Mouse (Mus musculus): ENCODE measurements around the gene Vmn1r195. TPM values are rescaled to one million over a fixed set of nuclear protein-coding genes. Genes with fewer than 3 reads are reported as not detected.
"Not testable (repeated sequence)": the region's sequence is repeated elsewhere in the genome, so short reads cannot be mapped to it uniquely, and the experiment has no call there.

Gene Vmn1r195
- total RNA-seq (2021): not detected

GRCm38 (mm10) chr13:22270222-22270621 is at the start of gene Vmn1r195:
TSS of gene Vmn1r195 (plus strand) at chr13:22270522.
- intact Hi-C loops (cut with DNase I); DNase-seq (ENCODE audit: low spot score in 2 of 2): not testable (repeated sequence)

- DNase-seq (ENCODE audit: low spot score in 2 of 2): not testable (repeated sequence)
Observed at GRCm38 (mm10) chr13:22223060-22223459, 47.3 kb upstream of the Vmn1r195 start, which contains the start of gene Vmn1r193. TSS of gene Vmn1r193 (minus strand) at chr13:22223160.

DNA sequence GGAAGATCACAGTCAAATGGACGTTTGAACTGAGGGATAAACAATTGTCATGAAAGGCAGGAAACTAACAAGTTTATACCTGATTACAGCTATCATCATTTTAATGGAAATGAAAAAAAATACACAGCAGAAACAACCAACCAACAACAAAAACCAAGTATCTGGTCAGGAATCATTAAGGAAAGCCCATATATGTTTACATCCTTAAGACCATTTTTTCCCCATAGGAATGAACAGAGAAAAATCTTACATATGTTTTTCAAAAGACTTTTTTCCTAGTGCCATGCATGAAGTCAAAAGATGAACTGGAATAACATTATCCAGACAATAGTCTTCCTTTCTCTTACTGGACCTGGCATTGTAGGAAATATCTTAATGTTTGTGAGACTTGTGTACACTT is 26.4 kb upstream of the Vmn1r195 start, which contains the start of gene Vmn1r194:
Gene Vmn1r194, plus strand, starts transcription at position 301 of the 400 bp plus-strand sequence.
- DNase-seq (ENCODE audit: low spot score in 2 of 2): no peak
- intact Hi-C loops (cut with DNase I): no loop called here

More at GRCm38 (mm10) chr13:22223060-22223459, 47.3 kb upstream of the Vmn1r195 start, which contains the start of gene Vmn1r193:
- intact Hi-C loops (cut with DNase I): not testable (repeated sequence)

GRCm38 (mm10) chr13:22271721-22272120 is 1.4 kb downstream of the Vmn1r195 start:
- DNase-seq (ENCODE audit: low spot score in 2 of 2): no peak
- intact Hi-C loops (cut with DNase I): no loop called here

DNA sequence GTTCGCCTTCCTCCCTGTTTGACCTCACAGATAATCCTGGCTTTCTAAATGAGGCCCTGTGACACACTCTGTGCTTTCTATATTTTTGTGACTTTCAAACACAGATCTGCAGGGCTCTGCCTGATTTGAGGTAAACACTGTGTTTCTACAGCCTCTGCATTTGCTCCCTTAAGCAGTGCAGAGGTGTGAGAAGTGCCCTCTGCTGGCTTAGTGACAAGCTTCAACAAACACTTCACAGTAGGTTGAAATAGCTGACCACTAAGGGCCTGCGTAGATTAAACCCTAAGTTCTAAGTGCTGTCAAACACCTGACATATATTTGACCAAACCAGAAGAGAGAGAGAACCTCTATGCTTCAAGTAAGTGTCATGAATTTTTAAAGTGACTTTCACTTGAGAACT is 14.3 kb downstream of the Vmn1r195 start:
- intact Hi-C loops (cut with DNase I): no loop called here
- no peak for DNase-seq (ENCODE audit: low spot score in 2 of 2)

DNA sequence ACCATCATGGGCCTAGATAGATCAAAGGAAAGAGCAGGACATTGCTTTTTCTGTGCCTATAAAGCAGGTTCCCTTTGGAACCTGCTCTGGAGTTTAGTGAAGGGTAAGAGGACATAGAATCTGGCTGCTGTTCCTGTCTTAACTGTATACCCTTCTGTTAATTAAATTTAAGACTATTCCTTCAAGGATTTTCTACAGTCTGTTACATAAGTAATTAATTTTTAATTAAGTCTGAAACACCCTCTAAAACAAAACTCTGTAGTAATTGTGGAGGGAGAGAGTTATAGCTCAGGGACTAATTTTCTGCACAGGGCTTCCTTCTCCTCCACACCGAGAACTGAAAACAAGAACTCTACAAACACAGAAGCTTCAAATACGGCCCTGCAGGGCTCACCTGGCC is 19.3 kb downstream of the Vmn1r195 start, which contains the start of gene Vmn1r196:
Gene Vmn1r196, plus strand, starts transcription at position 301 of the 400 bp plus-strand sequence.
- no peak for DNase-seq (ENCODE audit: low spot score in 2 of 2)
- intact Hi-C loops (cut with DNase I): no loop called here

GRCm38 (mm10) chr13:22308075-22308474 is 37.8 kb downstream of the Vmn1r195 start:
- intact Hi-C loops (cut with DNase I); DNase-seq (ENCODE audit: low spot score in 2 of 2): not testable (repeated sequence)

DNA sequence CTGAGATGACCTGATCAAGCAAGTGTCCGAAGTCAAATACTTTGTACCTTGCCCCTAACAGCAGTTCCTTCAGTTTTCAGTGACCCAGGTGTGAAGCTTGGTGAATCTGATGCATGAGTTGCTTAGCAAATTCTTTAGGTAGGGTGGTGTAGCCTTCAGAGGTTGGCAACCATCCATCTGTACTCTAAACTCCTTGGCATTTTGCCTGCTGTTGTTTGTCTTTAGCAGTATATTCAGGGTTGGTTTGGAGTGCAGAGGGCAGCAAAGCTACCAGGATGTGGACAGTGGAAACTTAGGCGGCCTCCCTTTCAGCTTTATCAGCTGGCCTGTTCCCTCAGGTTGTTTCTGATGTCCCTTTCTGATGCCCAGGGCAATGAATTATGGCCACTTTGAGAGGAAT is 45.0 kb downstream of the Vmn1r195 start:
- intact Hi-C loops (cut with DNase I): no loop called here
- no peak for DNase-seq (ENCODE audit: low spot score in 2 of 2)

- DNase-seq (ENCODE audit: low spot score in 2 of 2): no peak
- intact Hi-C loops (cut with DNase I): no loop called here
Observed at GRCm38 (mm10) chr13:22317366-22317765, 47.0 kb downstream of the Vmn1r195 start.

DNA sequence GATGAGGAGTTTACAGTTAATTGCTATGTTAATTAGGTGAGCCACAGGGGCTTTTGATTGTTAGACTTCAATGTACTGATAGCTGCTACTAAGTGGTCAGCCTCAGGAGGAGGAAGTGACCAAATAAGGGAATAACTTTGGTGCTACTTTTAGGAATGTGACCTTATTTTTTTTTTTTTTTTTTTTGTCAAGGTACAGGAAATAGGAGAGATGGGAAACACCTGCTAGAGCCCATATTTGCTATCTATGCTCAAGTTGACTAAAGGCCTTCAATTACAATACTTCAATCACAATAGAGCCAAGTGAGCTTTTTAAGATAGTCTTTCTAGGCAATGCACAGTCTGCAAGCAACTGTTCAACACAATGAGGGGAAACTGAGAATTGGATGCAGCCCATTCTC is 49.8 kb downstream of the Vmn1r195 start:
- intact Hi-C loops (cut with DNase I): no loop called here
- no peak for DNase-seq (ENCODE audit: low spot score in 2 of 2)

DNA sequence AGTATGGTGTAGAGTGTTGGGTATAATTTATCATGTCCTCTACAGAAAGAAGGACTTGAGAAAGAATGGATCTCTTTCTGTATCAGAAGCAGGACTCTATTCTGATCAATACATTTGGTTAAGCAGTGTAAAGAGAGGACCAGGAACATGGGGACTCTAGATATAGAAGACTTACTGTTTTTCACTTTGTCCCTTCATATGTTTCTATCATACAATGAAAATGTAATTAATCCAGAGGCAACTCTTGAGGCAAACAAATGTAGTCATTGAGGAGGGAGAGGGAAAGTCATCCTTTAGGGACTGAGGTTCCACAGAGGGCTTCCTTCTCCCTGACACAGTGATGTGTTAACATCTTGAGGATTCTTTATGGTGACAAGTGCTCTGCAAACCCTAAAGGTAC is 54.0 kb downstream of the Vmn1r195 start, which contains the start of gene Vmn1r197:
Gene Vmn1r197, plus strand, starts transcription at position 301 of the 400 bp plus-strand sequence.
- DNase-seq (ENCODE audit: low spot score in 2 of 2): no peak
- intact Hi-C loops (cut with DNase I): no loop called here

Other genes with a start within 250 kb of the Vmn1r195 start
- 10 to 100 TPM; 24.6 to 42.5 TPM for gene Hist1h2ah, start 235.0 kb upstream of the Vmn1r195 start, total RNA-seq (2021)
- 10 to 100 TPM; 13.0 to 13.3 TPM for gene Hist1h2bk, start 234.7 kb upstream of the Vmn1r195 start, total RNA-seq (2021)
- gene Hist1h4i, start 229.2 kb upstream of the Vmn1r195 start, total RNA-seq (2021): 10 to 100 TPM; 65.2 to 73.2 TPM
- gene Hist1h2ag, start 227.6 kb upstream of the Vmn1r195 start, total RNA-seq (2021): 10 to 100 TPM in 1 of 2 experiments, 1 to 10 TPM in 1; 8.3 to 11.2 TPM
- 10 to 100 TPM; 11.8 to 12.9 TPM for gene Hist1h2bj, start 227.3 kb upstream of the Vmn1r195 start, total RNA-seq (2021)
- gene Vmn1r188, start 186.1 kb upstream of the Vmn1r195 start, total RNA-seq (2021): not detected
- gene Vmn1r189, start 164.7 kb upstream of the Vmn1r195 start, total RNA-seq (2021): not detected
- not detected for gene Vmn1r191, start 86.6 kb upstream of the Vmn1r195 start, total RNA-seq (2021)
- gene Vmn1r192, start 79.4 kb upstream of the Vmn1r195 start, total RNA-seq (2021): not detected
- not detected for gene Vmn1r193, start 47.4 kb upstream of the Vmn1r195 start, total RNA-seq (2021)
- not detected for gene Vmn1r194, start 26.3 kb upstream of the Vmn1r195 start, total RNA-seq (2021)
- not detected for gene Vmn1r196, start 19.4 kb downstream of the Vmn1r195 start, total RNA-seq (2021)
- gene Vmn1r197, start 54.1 kb downstream of the Vmn1r195 start, total RNA-seq (2021): not detected
- not detected for gene Vmn1r198, start 79.8 kb downstream of the Vmn1r195 start, total RNA-seq (2021)
- gene Vmn1r199, start 109.3 kb downstream of the Vmn1r195 start, total RNA-seq (2021): not detected
- gene Vmn1r200, start 119.9 kb downstream of the Vmn1r195 start, total RNA-seq (2021): not detected
- not detected for gene Vmn1r201, start 201.4 kb downstream of the Vmn1r195 start, total RNA-seq (2021)
- gene Vmn1r202, start 234.9 kb downstream of the Vmn1r195 start, total RNA-seq (2021): under 1 TPM in 1 of 2 experiments, not detected in 1; 0.07 TPM
- gene Vmn1r203, start 247.6 kb downstream of the Vmn1r195 start, total RNA-seq (2021): not detected

All from left cerebral cortex, postnatal 36 days (tissue).